Mouse (Mus musculus) CH12.LX (cell line): Measurements from ENCODE around the gene Dlg2. TPM values are rescaled to one million over a fixed set of nuclear protein-coding genes. Genes with fewer than 3 reads are reported as not detected.

Source experiments
- DNase-seq: peaks from one replicate; pipeline ENCODE4 v3.0.0-alpha.2; 2013; ENCODE audit errors: extremely low read depth
- H3K27ac ChIP-seq: 2 replicates; pipeline ENCODE4 v1.5.1; 2012; ENCODE audit warnings: low read depth, mild to moderate bottlenecking, control low read depth, moderate library complexity; ENCODE audit not compliant: insufficient read depth
- H3K27me3 ChIP-seq: replicated peaks from 2 replicates; pipeline ENCODE3; 2012; ENCODE audit warnings: inconsistent platforms
- H3K36me3 ChIP-seq, 2 experiments: replicated peaks in 1 of 2; 2 replicates each; pipeline versions ENCODE3 to v1.6.1; 2012; ENCODE audit warnings: inconsistent platforms in 1 of 2, low read length in 1 of 2, mild to moderate bottlenecking in 1 of 2, mixed read lengths in 1 of 2, moderate library complexity in 1 of 2; ENCODE audit not compliant: control insufficient read depth in 1 of 2, insufficient read depth in 1 of 2
- H3K4me1 ChIP-seq, 2 experiments: 2 replicates each; pipeline ENCODE4 v1.6.1; 2012; ENCODE audit warnings: inconsistent platforms in 1 of 2, moderate library complexity in 1 of 2; ENCODE audit not compliant: insufficient read depth in 2 of 2, control insufficient read depth in 1 of 2
- H3K4me2 ChIP-seq: 2 replicates; pipeline ENCODE4 v1.6.1; 2012; ENCODE audit warnings: low read depth, mild to moderate bottlenecking, control low read depth; ENCODE audit not compliant: poor library complexity, insufficient read depth, severe bottlenecking
- H3K4me3 ChIP-seq, 3 experiments: fragments of 150-350 bp in 1 of 3; sonication (generic) in 1 of 3; replicated peaks in 1 of 3; 2 replicates each; pipeline versions ENCODE3 to v1.5.1; 2011 to 2012; ENCODE audit warnings: low read depth in 2 of 3, low read length in 2 of 3, mild to moderate bottlenecking in 2 of 3, moderate library complexity in 2 of 3, control low read depth in 1 of 3, improper control_type of control experiment in 1 of 3, inconsistent platforms in 1 of 3, mixed read lengths in 1 of 3; ENCODE audit not compliant: poor library complexity in 1 of 3
- H3K79me2 ChIP-seq: replicated peaks from 2 replicates; pipeline ENCODE4 v1.6.1; 2012; ENCODE audit warnings: mild to moderate bottlenecking, moderate library complexity; ENCODE audit not compliant: control insufficient read depth, poor library complexity, insufficient read depth, severe bottlenecking; ENCODE audit errors: extremely low read depth
- H3K9ac ChIP-seq: 2 replicates; pipeline ENCODE4 v1.6.1; 2012; ENCODE audit warnings: low read depth, mild to moderate bottlenecking, control low read depth, moderate library complexity; ENCODE audit not compliant: insufficient read depth
- H3K9me3 ChIP-seq: replicated peaks from 2 replicates; pipeline ENCODE3; 2012; ENCODE audit warnings: low read length, inconsistent platforms, mixed read lengths
- CHD1 ChIP-seq: IDR thresholded peaks from 2 replicates; pipeline ENCODE4 v1.6.1; 2012; ENCODE audit warnings: low read depth, low read length, improper control_type of control experiment, inconsistent platforms
- CHD2 ChIP-seq: IDR thresholded peaks from 2 replicates; pipeline ENCODE4 v1.6.1; 2011; ENCODE audit warnings: low read length, improper control_type of control experiment
- CTCF ChIP-seq, 2 experiments: IDR thresholded peaks in 1 of 2; conservative IDR thresholded peaks in 1 of 2; 2 replicates each; pipeline ENCODE4 v1.5.1; 2011 to 2012; ENCODE audit warnings: low read depth in 2 of 2, low read length in 2 of 2, improper control_type of control experiment in 1 of 2, inconsistent platforms in 1 of 2, mild to moderate bottlenecking in 1 of 2, moderate library complexity in 1 of 2
- E2F4 ChIP-seq: IDR thresholded peaks from 2 replicates; pipeline ENCODE4 v1.6.1; 2011; ENCODE audit warnings: low read depth, low read length, improper control_type of control experiment; ENCODE audit not compliant: insufficient replicate concordance
- ELF1 ChIP-seq: IDR thresholded peaks from 2 replicates; pipeline ENCODE4 v1.6.1; 2014; ENCODE audit warnings: low read depth, mild to moderate bottlenecking, inconsistent platforms, low read length, improper control_type of control experiment
- HCFC1 ChIP-seq: IDR thresholded peaks from 2 replicates; pipeline ENCODE4 v1.6.1; 2012; ENCODE audit warnings: low read depth, mild to moderate bottlenecking, inconsistent platforms, low read length, improper control_type of control experiment
- IRF4 ChIP-seq: IDR thresholded peaks from 2 replicates; pipeline ENCODE4 v1.6.1; 2014; ENCODE audit warnings: low read depth, mild to moderate bottlenecking, inconsistent platforms, low read length, improper control_type of control experiment
- JUN ChIP-seq: IDR thresholded peaks from 2 replicates; pipeline ENCODE4 v1.6.1; 2011; ENCODE audit warnings: low read depth, mild to moderate bottlenecking, low read length, improper control_type of control experiment, moderate library complexity; ENCODE audit not compliant: insufficient read depth
- KAT2A ChIP-seq: IDR thresholded peaks from 2 replicates; pipeline ENCODE4 v1.6.1; 2012; ENCODE audit warnings: low read length, improper control_type of control experiment, inconsistent platforms; ENCODE audit not compliant: insufficient replicate concordance
- MAFK ChIP-seq: IDR thresholded peaks from 2 replicates; pipeline ENCODE4 v1.6.1; 2011; ENCODE audit warnings: low read length, improper control_type of control experiment; ENCODE audit not compliant: insufficient replicate concordance
- MAX ChIP-seq: IDR thresholded peaks from 2 replicates; pipeline ENCODE4 v1.6.1; 2011; ENCODE audit warnings: low read length, improper control_type of control experiment
- MAZ ChIP-seq: IDR thresholded peaks from 2 replicates; pipeline ENCODE4 v1.6.1; 2012; ENCODE audit warnings: low read depth, mild to moderate bottlenecking, inconsistent platforms, low read length, improper control_type of control experiment, moderate library complexity
- MEF2A ChIP-seq: IDR thresholded peaks from 2 replicates; pipeline ENCODE4 v1.6.1; 2014; ENCODE audit warnings: low read depth, mild to moderate bottlenecking, inconsistent platforms, low read length, improper control_type of control experiment, borderline replicate concordance
- MXI1 ChIP-seq: IDR thresholded peaks from 2 replicates; pipeline ENCODE4 v1.6.1; 2011; ENCODE audit warnings: mild to moderate bottlenecking, low read depth, low read length, improper control_type of control experiment
- MYC ChIP-seq: IDR thresholded peaks from 2 replicates; pipeline ENCODE4 v1.6.1; 2011; ENCODE audit warnings: low read depth, mild to moderate bottlenecking, improper control_type of control experiment, low read length
- NELFE ChIP-seq: IDR thresholded peaks from 2 replicates; pipeline ENCODE4 v1.6.1; 2011; ENCODE audit warnings: low read depth, low read length, improper control_type of control experiment
- PAX5 ChIP-seq: IDR thresholded peaks from 2 replicates; pipeline ENCODE4 v1.6.1; 2012; ENCODE audit warnings: low read length, inconsistent platforms, mixed read lengths
- POLR2AphosphoS2 ChIP-seq: IDR thresholded peaks from 2 replicates; pipeline ENCODE4 v1.6.1; 2011; ENCODE audit warnings: low read depth, low read length, improper control_type of control experiment
- RAD21 ChIP-seq: IDR thresholded peaks from 2 replicates; pipeline ENCODE4 v1.6.1; 2011; ENCODE audit warnings: low read depth, mild to moderate bottlenecking, low read length, improper control_type of control experiment, moderate library complexity
- SMC3 ChIP-seq: IDR thresholded peaks from 2 replicates; pipeline ENCODE4 v1.6.1; 2011; ENCODE audit warnings: low read depth, low read length, improper control_type of control experiment
- TCF12 ChIP-seq: IDR thresholded peaks from 2 replicates; pipeline ENCODE4 v1.6.1; 2014; ENCODE audit warnings: low read depth, mild to moderate bottlenecking, inconsistent platforms, low read length, improper control_type of control experiment
- ZC3H11A ChIP-seq: IDR thresholded peaks from 2 replicates; pipeline ENCODE4 v1.6.1; 2012; ENCODE audit warnings: low read depth, mild to moderate bottlenecking, inconsistent platforms, low read length, improper control_type of control experiment
- ZMIZ1 ChIP-seq: IDR thresholded peaks from 2 replicates; pipeline ENCODE4 v1.6.1; 2012; ENCODE audit warnings: low read depth, mild to moderate bottlenecking, inconsistent platforms, low read length, improper control_type of control experiment
- ZNF384 ChIP-seq: IDR thresholded peaks from 2 replicates; pipeline ENCODE4 v1.6.1; 2012; ENCODE audit warnings: low read depth, low read length, improper control_type of control experiment, inconsistent platforms
- dilution Hi-C: fragments of 300-500 bp; cut with MboI; formaldehyde crosslinking; loops from 2 replicates; pipeline ENCODE4 v1.14.3; 2020; ENCODE audit warnings: low sequenced_read_pairs; ENCODE audit not compliant: extremely low pct_unique_long_range_greater_than_20kb, extremely low pct_ligation_motif_present
- in situ Hi-C: fragments of 300-500 bp; cut with MboI; formaldehyde crosslinking; loops from 3 replicates; pipeline ENCODE4 v1.14.3; 2019; ENCODE audit warnings: low sequenced_read_pairs, low pct_ligation_motif_present, low pct_unique_long_range_greater_than_20kb, mixed read lengths
- polyA plus RNA-seq: library from polyadenylated mRNA; unstranded; fragments of >175 nt; gene quantifications from 2 replicates; pipeline ENCODE4 v1.2.1, GENCODE M21; 2012; ENCODE audit warnings: low read depth; ENCODE audit not compliant: insufficient read length
- total RNA-seq, 2 experiments: library from RNA; depleted of rRNA; stranded (reverse); fragments of 300-350 nt in 1 of 2; fragments of >200 nt in 1 of 2; gene quantifications; 2 replicates each; pipeline ENCODE4 v1.2.3; 2012 to 2014

Dlg2 gene
- total and polyA plus RNA-seq, 3 experiments, result 0.36 TPM; not detected in 2

GRCm38 (mm10) chr7:91456796-91457195 lies 980.3 kb downstream of the Dlg2 start:
- Histone ChIP-seq H3K27ac (no peak overlapping the region), H3K4me3 (no peak overlapping the region)
- TF ChIP-seq CHD1, result no peak
- no peak for TF ChIP-seq RAD21
- TF ChIP-seq MYC, result no peak
- TF ChIP-seq TCF12, result no peak
- TF ChIP-seq MXI1, result no peak
- TF ChIP-seq POLR2AphosphoS2, result no peak
- TF ChIP-seq IRF4, result no peak
- TF ChIP-seq, all 38 proteins: peak for 0
- dilution Hi-C loops, result no loop called here
- Histone ChIP-seq H3K79me2 (no peaks in the 10 kb centered on the region), H3K9me3 (no peaks in the 10 kb centered on the region), H3K9ac (no peak overlapping the region), H3K27me3 (no peaks in the 10 kb centered on the region), H3K4me1 (no peaks in the 10 kb centered on the region), H3K36me3 (no peaks in the 10 kb centered on the region), H3K4me2 (no peak overlapping the region)
- DNase-seq, result no peak
- in situ Hi-C loops, result no loop called here

- no peak overlapping the region for H3K4me2 ChIP-seq
- dilution Hi-C loops, result no loop called here
- H3K79me2 ChIP-seq, result no peaks in the 10 kb centered on the region
- no peaks in the 10 kb centered on the region for H3K36me3 ChIP-seq
- H3K27ac ChIP-seq, result no peak overlapping the region
- H3K9me3 ChIP-seq, result no peaks in the 10 kb centered on the region
- H3K4me3 ChIP-seq, result no peak overlapping the region
- no peaks in the 10 kb centered on the region for H3K27me3 ChIP-seq
- peak; percentile 68 for TF ChIP-seq SMC3
- TF ChIP-seq RAD21, result peak; percentile 72
- TF ChIP-seq CTCF (conservative IDR thresholded peaks at IDR 0.05 in 1 of 2, IDR thresholded peaks at IDR 0.05 in 1 of 2; ENCODE audit: low read depth in 2 of 2, low read length in 2 of 2), result peak; percentile 74 to 75
- no peak for TF ChIP-seq PAX5
- TF ChIP-seq MEF2A, result no peak
- TF ChIP-seq POLR2AphosphoS2, result no peak
- TF ChIP-seq ZNF384, result peak; percentile 71
- DNase-seq, result peak; percentile 84
- H3K9ac ChIP-seq, result no peak overlapping the region
- in situ Hi-C loops, result no loop called here
- no peaks in the 10 kb centered on the region for H3K4me1 ChIP-seq
Observed at GRCm38 (mm10) chr7:91457207-91457606, 980.7 kb downstream of the Dlg2 start.

- dilution Hi-C loops, result no loop called here
- Histone ChIP-seq H3K36me3 (no peaks in the 10 kb centered on the region), H3K27ac (no peak overlapping the region)
- in situ Hi-C loops, result no loop called here
- no peak for TF ChIP-seq MYC
- no peak for TF ChIP-seq MAFK
- no peak for TF ChIP-seq MAZ
- TF ChIP-seq MAX, result no peak
- TF ChIP-seq CTCF (conservative IDR thresholded peaks at IDR 0.05 in 1 of 2, IDR thresholded peaks at IDR 0.05 in 1 of 2; ENCODE audit: low read depth in 2 of 2, low read length in 2 of 2), result no peak
- no peak for TF ChIP-seq ELF1
- TF ChIP-seq MEF2A, result no peak
- TF ChIP-seq HCFC1, result no peak
- TF ChIP-seq CHD2, result no peak
- TF ChIP-seq ZC3H11A, result no peak
- no peak for TF ChIP-seq NELFE
- TF ChIP-seq RAD21, result no peak
- no peak for TF ChIP-seq PAX5
- no peak for TF ChIP-seq E2F4
- no peak for TF ChIP-seq KAT2A
- no peak for TF ChIP-seq ZMIZ1
- no peak for TF ChIP-seq JUN
- TF ChIP-seq, all 38 proteins: peak for 0
- H3K4me3 ChIP-seq, result no peak overlapping the region
- no peaks in the 10 kb centered on the region for H3K4me1 ChIP-seq
- H3K4me2 ChIP-seq, result no peak overlapping the region
- no peaks in the 10 kb centered on the region for H3K9me3 ChIP-seq
- DNase-seq, result no peak
- H3K27me3 ChIP-seq, result no peaks in the 10 kb centered on the region
- H3K79me2 ChIP-seq, result no peaks in the 10 kb centered on the region
- no peak overlapping the region for H3K9ac ChIP-seq
Observed at GRCm38 (mm10) chr7:91461352-91461751, 984.9 kb downstream of the Dlg2 start.
